Comparison of ENCODE assay signal across 11 mouse cellular contexts in the genomic region with DNA sequence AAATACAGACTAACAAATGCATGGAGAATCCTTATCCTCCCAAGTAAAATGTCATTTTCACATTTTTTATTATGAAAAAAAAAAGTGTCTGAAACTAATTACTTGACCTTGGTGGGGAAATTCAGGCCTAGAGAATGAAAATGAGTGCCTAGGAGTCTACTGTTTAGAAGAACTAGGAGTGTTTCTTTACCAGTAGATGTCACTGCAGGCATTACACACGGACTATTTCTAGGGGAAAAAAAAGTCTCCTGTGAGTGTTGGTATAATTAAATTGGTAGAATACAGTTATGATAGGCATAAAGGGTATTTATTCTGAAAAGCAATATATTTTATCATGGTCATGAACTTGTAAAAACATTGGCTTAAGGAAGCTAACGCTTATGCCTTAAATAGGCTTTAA. TPM values are rescaled to one million over a fixed set of nuclear protein-coding genes. Genes with fewer than 3 reads are reported as not detected.
A peak's percentile ranks its signal among the peaks of the same experiment; 100 is the strongest.
DNase-seq lines count a peak whose midpoint lies in the region; ATAC-seq and TF ChIP-seq lines count a peak whose summit lies in the region.
"Had no signal": no experiment of that assay in that cellular context is flagged by ENCODE, and none has a peak within 500 bp of the region (broad histone marks: within the 10 kb centered on the region; RNA-seq: fewer than 3 reads in every experiment).

No protein-coding gene starts in this region.

- H3K9me3 ChIP-seq in heart, postnatal 0 days (replicated peaks; ENCODE audit: control insufficient read depth, low read length): no peaks in the 10 kb centered on the region
- H3K9me3 ChIP-seq in liver, embryonic 14.5 days (ENCODE audit: control insufficient read depth, low read length): no peaks in the 10 kb centered on the region
- H3K9me3 ChIP-seq in liver, embryonic 12.5 days (replicated peaks): no peaks in the 10 kb centered on the region
- no peaks in the 10 kb centered on the region for H3K9me3 ChIP-seq in limb, embryonic 14.5 days (ENCODE audit: control insufficient read depth, low read length)
- H3K9me3 ChIP-seq: embryonic facial prominence, embryonic 15.5 days had no signal

- H3K27me3 ChIP-seq in heart, postnatal 0 days (ENCODE audit: control insufficient read depth, insufficient read depth, low read length): no peaks in the 10 kb centered on the region
- H3K27me3 ChIP-seq in liver, embryonic 14.5 days (ENCODE audit: control insufficient read depth, insufficient read depth, low read length): no peaks in the 10 kb centered on the region
- no peaks in the 10 kb centered on the region for H3K27me3 ChIP-seq in liver, embryonic 12.5 days (replicated peaks)
- no peaks in the 10 kb centered on the region for H3K27me3 ChIP-seq in Patski
- no peaks in the 10 kb centered on the region for H3K27me3 ChIP-seq in limb, embryonic 14.5 days (ENCODE audit: control insufficient read depth, insufficient read depth, low read length)
- H3K27me3 ChIP-seq: embryonic facial prominence, embryonic 15.5 days had no signal

- TF ChIP-seq EP300 in heart, postnatal 0 days (IDR thresholded peaks at IDR 0.05; ENCODE audit: low read depth): no peak
- TF ChIP-seq EP300 in liver, embryonic 14.5 days (IDR thresholded peaks at IDR 0.05; ENCODE audit: low read depth): no peak

- WGBS in heart, postnatal 0 days: 40% methylated on average over 2 of the region's 2 CpGs
- 39% methylated on average over 2 of the region's 2 CpGs for WGBS in liver, embryonic 14.5 days (ENCODE audit: insufficient replicate concordance)
- 48% methylated on average over 2 of the region's 2 CpGs for WGBS in liver, embryonic 12.5 days (ENCODE audit: insufficient replicate concordance)
- 23% methylated on average over 2 of the region's 2 CpGs for WGBS in limb, embryonic 14.5 days

- peak; percentile 69 for TF ChIP-seq CTCF in heart, postnatal 0 days (IDR thresholded peaks at IDR 0.05; ENCODE audit: low read depth)
- peak; percentile 19; the same call in 1 of the 2 replicates for TF ChIP-seq CTCF in liver, embryonic 14.5 days (IDR thresholded peaks at IDR 0.05; ENCODE audit: low read depth)
- TF ChIP-seq CTCF in Patski (IDR thresholded peaks at IDR 0.05): peak; percentile 33

- POLR2A ChIA-PET in Patski (lab: Charles Lee): no interaction called here

- DNase-seq in heart, postnatal 0 days (ENCODE audit: low spot score): peak; percentile 78
- DNase-seq in heart, adult 9 months (ENCODE audit: low spot score in 2 of 2): no peak
- DNase-seq in liver, embryonic 14.5 days (ENCODE audit: low read depth in 3 of 3, low spot score in 3 of 3): no peak
- DNase-seq in Patski (ENCODE audit: low read depth, low spot score): no peak
- peak; percentile 81 for DNase-seq in limb, embryonic 14.5 days (ENCODE audit: low spot score)
- no peak for DNase-seq in adrenal gland, postnatal 25 days
- DNase-seq: gastrocnemius, postnatal 10 days had no signal

- no peaks in the 10 kb centered on the region for H3K4me1 ChIP-seq in heart, postnatal 0 days (ENCODE audit: control insufficient read depth, insufficient read depth)
- no peaks in the 10 kb centered on the region for H3K4me1 ChIP-seq in liver, embryonic 14.5 days (replicated peaks; ENCODE audit: control insufficient read depth in 2 of 2, insufficient read depth in 2 of 2, low read length in 1 of 2)
- H3K4me1 ChIP-seq in liver, embryonic 12.5 days: no peaks in the 10 kb centered on the region
- H3K4me1 ChIP-seq in limb, embryonic 14.5 days (ENCODE audit: control insufficient read depth, insufficient read depth, low read length): no peaks in the 10 kb centered on the region; the same call in 1 of the 2 replicates
- H3K4me1 ChIP-seq: embryonic facial prominence, embryonic 15.5 days had no signal

- CTCF ChIA-PET in Patski (lab: Charles Lee): interaction anchor here (0.7 to 2.1 kb wide), 9 partner anchors 11 to 1685 kb away, joined by 3 to 6 read pairs (median 4); no protein-coding TSS in a partner anchor

- no peak overlapping the region for H3K4me2 ChIP-seq in heart, postnatal 0 days (ENCODE audit: low read depth, low read length)
- H3K4me2 ChIP-seq in liver, embryonic 14.5 days (ENCODE audit: low read depth): no peak overlapping the region
- H3K4me2 ChIP-seq in liver, embryonic 12.5 days: no peak overlapping the region
- H3K4me2 ChIP-seq in limb, embryonic 14.5 days (replicated peaks; ENCODE audit: low read depth, low read length, severe bottlenecking): no peak overlapping the region
- H3K4me2 ChIP-seq: embryonic facial prominence, embryonic 15.5 days had no signal

- ATAC-seq in heart, postnatal 0 days (ENCODE audit: insufficient read depth, low read depth): no peak
- no peak for ATAC-seq in liver, embryonic 14.5 days (ENCODE audit: insufficient read depth)
- no peak for ATAC-seq in liver, embryonic 12.5 days
- ATAC-seq in Patski: no peak
- peak; percentile 47; the same call in 1 of the 2 replicates for ATAC-seq in limb, embryonic 14.5 days (ENCODE audit: low FRiP score, low read depth)
- ATAC-seq: hindbrain, embryonic 16.5 days had no signal

- no peak overlapping the region for H3K27ac ChIP-seq in heart, postnatal 0 days (ENCODE audit: low read depth)
- no peak overlapping the region for H3K27ac ChIP-seq in liver, embryonic 14.5 days
- no peak overlapping the region for H3K27ac ChIP-seq in liver, embryonic 12.5 days
- H3K27ac ChIP-seq in limb, embryonic 14.5 days (replicated peaks; ENCODE audit: low read depth, low read length): no peak overlapping the region
- H3K27ac ChIP-seq: embryonic facial prominence, embryonic 15.5 days had no signal

- no peak overlapping the region for H3K9ac ChIP-seq in heart, postnatal 0 days (replicated peaks; ENCODE audit: low read depth, low read length)
- H3K9ac ChIP-seq in liver, embryonic 14.5 days (replicated peaks): no peak overlapping the region
- H3K9ac ChIP-seq in liver, embryonic 12.5 days: no peak overlapping the region
- H3K9ac ChIP-seq in limb, embryonic 14.5 days (ENCODE audit: low read depth, low read length, severe bottlenecking): no peak overlapping the region
- H3K9ac ChIP-seq: embryonic facial prominence, embryonic 15.5 days had no signal

- in situ Hi-C loops in Patski (cut with MboI; ENCODE audit: low pct_unique_long_range_greater_than_20kb): loop anchor here (25.0 kb wide), 3 partner anchors 636 to 1689 kb away; no protein-coding TSS in a partner anchor

- TF ChIP-seq POLR2A in limb, embryonic 14.5 days (IDR thresholded peaks at IDR 0.05; ENCODE audit: borderline replicate concordance, extremely low read depth, insufficient read depth, insufficient read length): no peak

- no peaks in the 10 kb centered on the region for H3K36me3 ChIP-seq in heart, postnatal 0 days (replicated peaks; ENCODE audit: control insufficient read depth, insufficient read depth, low read length)
- H3K36me3 ChIP-seq in liver, embryonic 14.5 days (replicated peaks; ENCODE audit: control insufficient read depth, insufficient read depth, low read depth): no peaks in the 10 kb centered on the region
- H3K36me3 ChIP-seq in liver, embryonic 12.5 days: no peaks in the 10 kb centered on the region
- no peaks in the 10 kb centered on the region for H3K36me3 ChIP-seq in limb, embryonic 14.5 days (ENCODE audit: control insufficient read depth, insufficient read depth, low read length)
- H3K36me3 ChIP-seq: embryonic facial prominence, embryonic 15.5 days had no signal

- no peak overlapping the region for H3K4me3 ChIP-seq in heart, postnatal 0 days (ENCODE audit: low read depth, low read length)
- H3K4me3 ChIP-seq in liver, embryonic 14.5 days (ENCODE audit: insufficient read depth in 1 of 2, low read depth in 2 of 2, low read length in 2 of 2): no peak overlapping the region
- H3K4me3 ChIP-seq in liver, embryonic 12.5 days: no peak overlapping the region
- no peak overlapping the region for H3K4me3 ChIP-seq in limb, embryonic 14.5 days (replicated peaks; ENCODE audit: low read length)
- H3K4me3 ChIP-seq: embryonic facial prominence, embryonic 15.5 days had no signal

RNA-seq across cellular contexts. Expression of gene Mpdz, which starts 55.5 kb away (rescaled TPM):
- total RNA-seq in heart, postnatal 0 days (2014; rRNA removed; ENCODE audit: low replicate concordance): 38.4 and 53.0 TPM in 2 replicates
- 8.3 and 9.2 TPM in 2 replicates for polyA plus RNA-seq in heart, postnatal 0 days (2015; fragmentation: Nextera tagmentation; extraction: Ambion mirVana)
- polyA plus RNA-seq in liver, embryonic 14.5 days (2012; rRNA removed): 2.1 and 2.3 TPM in 2 replicates
- polyA plus RNA-seq in liver, embryonic 14.5 days (2014; fragmentation: Nextera tagmentation; extraction: Ambion mirVana): 1.7 TPM in 2 replicates
- polyA plus RNA-seq in liver, embryonic 12.5 days (2016; fragmentation: Nextera tagmentation; extraction: Ambion mirVana): 4.7 and 6.8 TPM in 2 replicates
- polyA plus RNA-seq in Patski (2021): 27.0 TPM
- polyA plus RNA-seq in limb, embryonic 14.5 days (2012; rRNA removed): 65.2 and 66.3 TPM in 2 replicates
- polyA plus RNA-seq in limb, embryonic 14.5 days (2014; fragmentation: Nextera tagmentation; extraction: Ambion mirVana): 44.0 and 50.5 TPM in 2 replicates
- total RNA-seq in adrenal gland, postnatal 25 days (2021): 106 and 129 TPM in 2 replicates
- total RNA-seq: MEL had no signal

Comparison
In these comparisons a context has a peak if more than half of its experiments do, and no peak if none do; other contexts are left out.
1. DNase-seq: peak in heart, postnatal 0 days (single experiment) and limb, embryonic 14.5 days (single experiment); none in heart, adult 9 months (0 of 2), liver, embryonic 14.5 days (0 of 3), Patski (single experiment) and adrenal gland, postnatal 25 days (single experiment).
2. CTCF ChIP-seq: peak in every context shown above with its lines; median percentile 69 in heart, postnatal 0 days; 33 in Patski; 19 in liver, embryonic 14.5 days.